Comparison of ENCODE assay signal across 8 mouse cellular contexts in genomic region chr1:155812581-155813499, GRCm38 (mm10). TPM values are rescaled to one million over a fixed set of nuclear protein-coding genes. Genes with fewer than 3 reads are reported as not detected.
DNase-seq lines count a peak whose midpoint lies in the region; ATAC-seq lines count a peak whose summit lies in the region.

Gene Qsox1 (minus strand): TSS chr1:155812889.

- no peaks in the 10 kb centered on the region for H3K27me3 ChIP-seq in hindbrain, embryonic 16.5 days (replicated peaks; ENCODE audit: control insufficient read depth, insufficient read depth, low read length)

- H3K27ac ChIP-seq in hindbrain, embryonic 16.5 days (ENCODE audit: low read depth, low read length), result peak within 1 kb of the TSS; percentile 62; the same call in 1 of the 2 replicates
- H3K27ac ChIP-seq in macrophage, result no peak within 1 kb of the TSS

- no peaks in the 10 kb centered on the region for H3K9me3 ChIP-seq in hindbrain, embryonic 16.5 days (ENCODE audit: control insufficient read depth, low read length)

- no peaks in the 10 kb centered on the region for H3K36me3 ChIP-seq in hindbrain, embryonic 16.5 days (ENCODE audit: control insufficient read depth, insufficient read depth, low read length)
- no peaks in the 10 kb centered on the region for H3K36me3 ChIP-seq in macrophage (ENCODE audit: inconsistent target)

- no peaks in the 10 kb centered on the region for H3K79me2 ChIP-seq in macrophage (ENCODE audit: inconsistent target)

- peak; percentile 96 for ATAC-seq in hindbrain, embryonic 16.5 days

- peaks cover 23% of the 10 kb centered on the region for H3K4me1 ChIP-seq in hindbrain, embryonic 16.5 days (ENCODE audit: control insufficient read depth, insufficient read depth, low read depth, low read length)

- peak within 1 kb of the TSS; percentile 79 for H3K9ac ChIP-seq in hindbrain, embryonic 16.5 days (ENCODE audit: low read depth, low read length)

- peak within 1 kb of the TSS; percentile 79 for H3K4me3 ChIP-seq in hindbrain, embryonic 16.5 days (ENCODE audit: low read length)
- H3K4me3 ChIP-seq in macrophage (ENCODE audit: inconsistent target), result peak within 1 kb of the TSS; percentile 62

- DNase-seq in T-cell, adult 2 months (ENCODE audit: low spot score), result peak; percentile 86
- DNase-seq in cerebellum, postnatal 36 days, result peak; percentile 66 to 71
- DNase-seq in gastrocnemius, adult 18-20 months (ENCODE audit: low spot score), result peak; percentile 80
- DNase-seq in left cerebral cortex, adult 18-20 months (ENCODE audit: low spot score in 2 of 2), result peak; percentile 63 to 82
- peak; percentile 86 for DNase-seq in right cerebral cortex, adult 18-20 months
- DNase-seq in urinary bladder, postnatal 10 days (ENCODE audit: low spot score), result peak; percentile 37

- peak within 1 kb of the TSS; percentile 77 for H3K4me2 ChIP-seq in hindbrain, embryonic 16.5 days (ENCODE audit: low read length)

- WGBS in hindbrain, embryonic 16.5 days, result under 1% methylated on average over 66 of the region's 67 CpGs
- 2% methylated on average over 67 of the region's 67 CpGs for WGBS in macrophage (ENCODE audit: missing documents)

RNA-seq across cellular contexts. Expression of gene Qsox1, which starts in this region (rescaled TPM):
- 10 to 100 TPM; 20.6 to 24.2 TPM for total RNA-seq in gastrocnemius, adult 18-20 months (2021)
- polyA plus RNA-seq in hindbrain, embryonic 16.5 days (2015; fragmentation: Nextera tagmentation; extraction: Ambion mirVana), result 25.0 and 26.7 TPM in 2 replicates
- 10 to 100 TPM; 28.0 to 30.3 TPM for total RNA-seq in left cerebral cortex, adult 18-20 months (2021)
- 10 to 100 TPM in 24 of 26 experiments, 1 to 10 TPM in 2; 7.2 to 33.5 (median 18.2) TPM for total RNA-seq in macrophage (2018; cell fraction: chromatin; rRNA removed)
- 10 to 100 TPM in 18 of 26 experiments, 1 to 10 TPM in 8; 6.2 to 16.3 (median 10.8) TPM for total RNA-seq in macrophage (2018; cell fraction: cytosol; rRNA removed)
- total RNA-seq in macrophage (2018; cell fraction: nucleus; rRNA removed), result 10 to 100 TPM; 13.6 to 30.1 (median 19.6) TPM
- 7.9 to 13.0 TPM (median 10.6 TPM) in 3 replicates for polyA plus RNA-seq in macrophage (2018)
